Mouse (Mus musculus): Measurements from ENCODE around the gene Sec24b.

DNA sequence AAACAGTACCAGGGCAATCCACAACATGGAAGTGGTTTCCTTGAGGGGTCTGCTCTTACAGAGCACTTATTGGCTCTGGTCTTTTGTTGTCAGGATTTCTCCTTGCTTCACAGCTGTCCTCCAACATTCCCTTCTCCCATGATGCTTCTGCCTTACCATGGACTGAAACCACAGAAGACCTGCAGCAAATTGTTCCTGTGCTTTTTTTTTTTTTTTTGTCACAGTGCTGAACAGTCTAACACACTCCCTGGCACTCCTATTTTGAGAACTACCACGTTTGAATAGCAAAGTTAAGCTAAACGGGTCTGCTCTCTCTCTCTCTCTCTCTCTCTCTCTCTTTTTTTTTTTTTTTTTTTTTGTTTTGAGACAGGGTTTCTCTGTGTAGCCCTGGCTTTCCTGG is 10.6 kb upstream of the Sec24b start:
- no peak for TF ChIP-seq CTCF (IDR thresholded peaks at IDR 0.05; ENCODE audit: extremely low read depth, insufficient read depth, insufficient read length, insufficient replicate concordance)
- no peak for TF ChIP-seq POLR2A (IDR thresholded peaks at IDR 0.05; ENCODE audit: low read depth, low read length)

Measured in spleen, adult 2 months (tissue).